Mouse (Mus musculus): ENCODE measurements around the gene Mrps2. TPM values are rescaled to one million over a fixed set of nuclear protein-coding genes. Genes with fewer than 3 reads are reported as not detected.
A peak's percentile ranks its signal among the peaks of the same experiment; 100 is the strongest.

Mrps2 gene
- polyA plus RNA-seq, 1 experiment, result 32.4 TPM

DNA sequence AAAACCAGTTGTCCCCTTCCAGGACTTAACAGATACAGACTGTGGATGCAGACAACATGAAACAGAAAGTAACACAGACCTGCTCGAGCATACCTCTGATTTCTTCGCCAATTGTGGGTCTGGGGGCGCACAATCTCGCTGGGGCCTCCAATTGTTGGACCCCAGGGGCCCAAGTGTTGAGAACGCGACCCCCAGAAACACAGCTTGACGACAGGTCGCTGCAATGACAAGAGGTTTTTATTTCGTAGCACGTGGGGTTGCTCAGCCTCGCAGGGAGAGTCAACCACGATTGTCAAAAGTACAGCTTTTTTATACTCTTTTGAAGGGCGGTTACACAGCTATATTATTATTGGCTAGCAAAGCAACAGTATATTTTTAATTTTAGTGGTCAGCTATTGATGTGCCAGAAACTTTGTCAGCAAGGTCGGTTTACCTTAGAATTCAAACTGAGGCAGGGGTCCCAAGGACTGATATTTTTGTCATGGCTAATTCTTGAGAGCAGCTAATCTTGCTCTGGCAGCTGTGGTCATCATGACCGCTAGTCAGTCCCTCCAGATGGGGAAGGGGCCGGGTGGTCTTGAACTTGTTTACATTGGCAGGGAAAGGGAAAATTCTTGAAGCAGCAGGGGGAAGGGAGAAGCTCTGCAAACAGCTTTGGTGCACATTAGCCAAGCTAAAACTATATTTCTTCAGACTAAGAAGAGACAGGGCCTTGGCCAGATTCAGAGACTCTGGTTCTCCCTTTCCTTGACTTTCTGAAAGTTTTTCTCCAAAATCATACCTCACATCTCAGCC lies 28.1 kb downstream of the Mrps2 start:
- no peak overlapping the region for H3ac ChIP-seq (ENCODE audit: control insufficient read depth, insufficient read length)
- H3K27me3 ChIP-seq (ENCODE audit: control insufficient read depth, insufficient read depth, insufficient read length), result no peaks in the 10 kb centered on the region
- no peak overlapping the region for H3K4me3 ChIP-seq
- no peaks in the 10 kb centered on the region for H3K79me2 ChIP-seq (ENCODE audit: control insufficient read depth, insufficient read depth)
- H3K4me2 ChIP-seq (ENCODE audit: low read depth), result peak overlapping the region; percentile 55
- TF ChIP-seq SRF (IDR thresholded peaks at IDR 0.05; ENCODE audit: control insufficient read depth, insufficient read length, low read depth), result no peak
- TF ChIP-seq MYOG (IDR thresholded peaks at IDR 0.05; ENCODE audit: control insufficient read depth in 1 of 3, insufficient read depth in 1 of 3, insufficient read length in 2 of 3, low read depth in 2 of 3), result no peak
- TF ChIP-seq TCF3 (IDR thresholded peaks at IDR 0.05; ENCODE audit: insufficient read length, low read depth), result no peak
- no peak for TF ChIP-seq USF1 (IDR thresholded peaks at IDR 0.05; ENCODE audit: low read depth)
- no peak for TF ChIP-seq REST (IDR thresholded peaks at IDR 0.05; ENCODE audit: insufficient read depth, insufficient read length)
- TF ChIP-seq POLR2A (IDR thresholded peaks at IDR 0.05; ENCODE audit: insufficient read length, low read depth), result no peak
- TF ChIP-seq CEBPB (IDR thresholded peaks at IDR 0.05; ENCODE audit: insufficient read depth, poor library complexity, severe bottlenecking), result no peak
- no peak for TF ChIP-seq MAX (IDR thresholded peaks at IDR 0.05; ENCODE audit: low read depth)
- H3K36me3 ChIP-seq (ENCODE audit: control insufficient read depth, insufficient read depth), result no peaks in the 10 kb centered on the region

DNA sequence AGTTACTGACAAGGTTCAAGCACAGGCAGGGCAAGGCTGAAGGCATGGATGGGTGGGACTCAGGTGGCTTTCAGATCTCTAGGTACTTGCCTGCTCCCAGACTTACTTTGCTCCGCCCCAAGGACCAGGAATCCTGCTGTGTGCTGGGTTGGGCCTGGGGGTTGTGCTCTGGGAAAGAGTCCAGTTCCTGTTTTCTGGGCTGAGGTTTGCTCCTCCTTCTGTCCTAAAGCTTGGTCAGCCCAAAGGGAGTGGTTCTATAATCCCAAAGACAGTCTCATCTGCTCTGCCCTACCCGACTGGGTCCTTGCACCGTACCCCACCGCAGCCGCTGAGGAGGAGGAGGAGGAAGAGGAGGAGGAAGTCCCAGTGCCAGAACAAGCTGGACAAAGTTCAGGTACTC lies 28.8 kb downstream of the Mrps2 start, which contains the start of gene Gbgt1:
Gene Gbgt1, plus strand, starts transcription at position 221 of the 400 bp plus-strand sequence.
- H3K27me3 ChIP-seq (ENCODE audit: control insufficient read depth, insufficient read depth, insufficient read length), result no peaks in the 10 kb centered on the region
- H3K79me2 ChIP-seq (ENCODE audit: control insufficient read depth, insufficient read depth), result no peaks in the 10 kb centered on the region
- H3ac ChIP-seq (ENCODE audit: control insufficient read depth, insufficient read length), result no peak within 1 kb of the TSS
- peak within 1 kb of the TSS; percentile 55 for H3K4me2 ChIP-seq (ENCODE audit: low read depth)
- no peak for TF ChIP-seq USF1 (IDR thresholded peaks at IDR 0.05; ENCODE audit: low read depth)
- no peak for TF ChIP-seq E2F4 (IDR thresholded peaks at IDR 0.05; ENCODE audit: insufficient read depth)
- TF ChIP-seq MYOD1 (IDR thresholded peaks at IDR 0.05; ENCODE audit: control insufficient read depth in 1 of 3, insufficient read length in 2 of 3, low read depth in 2 of 3), result no peak
- TF ChIP-seq MAX (IDR thresholded peaks at IDR 0.05; ENCODE audit: low read depth), result no peak
- TF ChIP-seq REST (IDR thresholded peaks at IDR 0.05; ENCODE audit: insufficient read depth, insufficient read length), result no peak
- TF ChIP-seq CEBPB (IDR thresholded peaks at IDR 0.05; ENCODE audit: insufficient read depth, poor library complexity, severe bottlenecking), result no peak
- TF ChIP-seq MYOG (IDR thresholded peaks at IDR 0.05; ENCODE audit: control insufficient read depth in 1 of 3, insufficient read depth in 1 of 3, insufficient read length in 2 of 3, low read depth in 2 of 3), result no peak
- TF ChIP-seq POLR2AphosphoS2 (IDR thresholded peaks at IDR 0.05; ENCODE audit: insufficient read length, low read depth), result no peak
- TF ChIP-seq TCF3 (IDR thresholded peaks at IDR 0.05; ENCODE audit: insufficient read length, low read depth), result no peak
- no peak for TF ChIP-seq POLR2A (IDR thresholded peaks at IDR 0.05; ENCODE audit: insufficient read length, low read depth)
- no peak for TF ChIP-seq SRF (IDR thresholded peaks at IDR 0.05; ENCODE audit: control insufficient read depth, insufficient read length, low read depth)
- TF ChIP-seq TCF12 (IDR thresholded peaks at IDR 0.05; ENCODE audit: insufficient read depth, poor library complexity, severe bottlenecking), result no peak
- no peaks in the 10 kb centered on the region for H3K36me3 ChIP-seq (ENCODE audit: control insufficient read depth, insufficient read depth)
- H3K4me3 ChIP-seq, result no peak within 1 kb of the TSS

GRCm38 (mm10) chr2:28497561-28497960 lies 29.7 kb downstream of the Mrps2 start:
- no peaks in the 10 kb centered on the region for H3K79me2 ChIP-seq (ENCODE audit: control insufficient read depth, insufficient read depth)
- no peak for TF ChIP-seq CEBPB (IDR thresholded peaks at IDR 0.05; ENCODE audit: insufficient read depth, poor library complexity, severe bottlenecking)
- H3K36me3 ChIP-seq (ENCODE audit: control insufficient read depth, insufficient read depth), result no peaks in the 10 kb centered on the region
- no peaks in the 10 kb centered on the region for H3K27me3 ChIP-seq (ENCODE audit: control insufficient read depth, insufficient read depth, insufficient read length)
- H3K4me3 ChIP-seq, result no peak overlapping the region
- no peak overlapping the region for H3ac ChIP-seq (ENCODE audit: control insufficient read depth, insufficient read length)
- H3K4me2 ChIP-seq (ENCODE audit: low read depth), result no peak overlapping the region

DNA sequence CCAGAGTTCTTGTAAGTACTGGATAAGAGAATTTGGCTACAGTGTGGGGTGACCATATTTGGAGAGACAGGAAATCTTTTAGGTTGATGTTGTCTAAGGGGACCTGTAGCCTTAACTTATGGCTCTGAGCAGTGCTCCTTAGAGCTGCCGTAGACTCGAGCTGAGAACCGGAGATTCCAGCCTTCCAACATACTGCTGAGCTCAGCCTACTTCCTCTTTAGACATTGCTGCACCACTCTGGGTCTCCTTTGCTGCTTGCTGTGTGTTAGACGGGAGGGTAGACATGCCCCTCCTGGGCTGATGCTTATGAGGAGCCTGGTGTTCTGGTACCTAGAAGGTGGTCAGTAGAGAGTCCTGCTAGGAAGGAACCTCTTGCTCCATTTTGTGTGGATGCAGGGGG lies 30.6 kb downstream of the Mrps2 start:
- H3K27me3 ChIP-seq (ENCODE audit: control insufficient read depth, insufficient read depth, insufficient read length), result no peaks in the 10 kb centered on the region
- no peak overlapping the region for H3K4me3 ChIP-seq
- no peaks in the 10 kb centered on the region for H3K36me3 ChIP-seq (ENCODE audit: control insufficient read depth, insufficient read depth)
- no peak overlapping the region for H3K4me2 ChIP-seq (ENCODE audit: low read depth)
- no peaks in the 10 kb centered on the region for H3K79me2 ChIP-seq (ENCODE audit: control insufficient read depth, insufficient read depth)
- no peak overlapping the region for H3ac ChIP-seq (ENCODE audit: control insufficient read depth, insufficient read length)
- TF ChIP-seq TCF12 (IDR thresholded peaks at IDR 0.05; ENCODE audit: insufficient read depth, poor library complexity, severe bottlenecking), result no peak
- TF ChIP-seq USF1 (IDR thresholded peaks at IDR 0.05; ENCODE audit: low read depth), result no peak
- TF ChIP-seq E2F4 (IDR thresholded peaks at IDR 0.05; ENCODE audit: insufficient read depth), result no peak

- H3K27me3 ChIP-seq (ENCODE audit: control insufficient read depth, insufficient read depth, insufficient read length), result peaks cover 8% of the 10 kb centered on the region
- TF ChIP-seq USF1 (IDR thresholded peaks at IDR 0.05; ENCODE audit: low read depth) (no peak), POLR2AphosphoS2 (IDR thresholded peaks at IDR 0.05; ENCODE audit: insufficient read length, low read depth) (no peak), SRF (IDR thresholded peaks at IDR 0.05; ENCODE audit: control insufficient read depth, insufficient read length, low read depth) (no peak)
- no peak overlapping the region for H3ac ChIP-seq (ENCODE audit: control insufficient read depth, insufficient read length)
- no peak overlapping the region for H3K4me2 ChIP-seq (ENCODE audit: low read depth)
- no peaks in the 10 kb centered on the region for H3K79me2 ChIP-seq (ENCODE audit: control insufficient read depth, insufficient read depth)
- H3K36me3 ChIP-seq (ENCODE audit: control insufficient read depth, insufficient read depth), result no peaks in the 10 kb centered on the region
- no peak overlapping the region for H3K4me3 ChIP-seq
These were observed 35.1 kb downstream of the Mrps2 start for GRCm38 (mm10) chr2:28502987-28503386.

Data from myocyte (in vitro differentiated cells).